ENCODE assay signal across 10 mouse cellular contexts in the genomic region with DNA sequence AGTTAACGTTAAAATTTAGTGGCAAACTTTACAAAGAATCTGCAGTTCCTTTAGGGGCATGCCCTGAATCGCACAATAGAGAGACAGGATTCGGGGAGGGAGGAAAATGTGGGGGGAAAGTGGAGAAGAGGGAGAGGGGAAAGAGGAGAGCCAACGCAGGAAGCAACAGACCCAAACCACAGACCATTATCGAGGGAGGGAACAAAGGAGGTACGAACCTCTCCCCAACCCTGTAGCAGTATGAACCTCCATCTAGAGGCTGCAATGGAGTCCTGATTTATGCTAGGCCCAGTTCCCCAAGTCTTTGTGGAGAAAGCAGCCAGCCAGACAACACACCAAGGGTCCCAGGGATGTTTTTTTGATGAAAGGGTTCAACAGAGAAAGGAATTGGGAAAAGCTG. TPM values are rescaled to one million over a fixed set of nuclear protein-coding genes. Genes with fewer than 3 reads are reported as not detected.
DNase-seq lines count a peak whose midpoint lies in the region; ATAC-seq and TF ChIP-seq lines count a peak whose summit lies in the region.
"Had no signal": no experiment of that assay in that cellular context is flagged by ENCODE, and none has a peak within 500 bp of the region (broad histone marks: within the 10 kb centered on the region; RNA-seq: fewer than 3 reads in every experiment).

No protein-coding gene starts in this region.

- no peak overlapping the region for H3K9ac ChIP-seq in heart, postnatal 0 days (replicated peaks; ENCODE audit: low read depth, low read length)
- peak overlapping the region; percentile 17; the same call in 1 of the 2 replicates for H3K9ac ChIP-seq in embryonic facial prominence, embryonic 12.5 days
- H3K9ac ChIP-seq in hindbrain, embryonic 16.5 days (ENCODE audit: low read depth, low read length), result peak overlapping the region; percentile 25; the same call in 1 of the 2 replicates
- H3K9ac ChIP-seq in midbrain, embryonic 16.5 days (ENCODE audit: low read depth, low read length), result no peak overlapping the region
- H3K9ac ChIP-seq: liver, embryonic 14.5 days had no signal

- intact Hi-C loops in left cerebral cortex, postnatal 4 days (cut with DNase I), result no loop called here

- DNase-seq in heart, postnatal 0 days (ENCODE audit: low spot score), result no peak
- DNase-seq in heart, adult 8-10 months (ENCODE audit: low spot score), result no peak
- no peak for DNase-seq in embryo, embryonic 11 days
- no peak for DNase-seq in left cerebral cortex, postnatal 4 days
- no peak for DNase-seq in frontal cortex, postnatal 25 days (ENCODE audit: low spot score in 2 of 2)

- H3K27ac ChIP-seq in heart, postnatal 0 days (ENCODE audit: low read depth), result no peak overlapping the region
- H3K27ac ChIP-seq in embryonic facial prominence, embryonic 12.5 days, result peak overlapping the region; percentile 82
- H3K27ac ChIP-seq in hindbrain, embryonic 16.5 days (ENCODE audit: low read depth, low read length), result peak overlapping the region; percentile 40; the same call in 1 of the 2 replicates
- H3K27ac ChIP-seq in midbrain, embryonic 16.5 days (ENCODE audit: low read length), result peak overlapping the region; percentile 12; the same call in 1 of the 2 replicates
- H3K27ac ChIP-seq: liver, embryonic 14.5 days had no signal

- no peak for TF ChIP-seq CTCF in heart, postnatal 0 days (IDR thresholded peaks at IDR 0.05; ENCODE audit: low read depth)

- no peak for ATAC-seq in heart, postnatal 0 days (ENCODE audit: insufficient read depth, low read depth)
- no peak for ATAC-seq in embryonic facial prominence, embryonic 12.5 days (ENCODE audit: insufficient number of reproducible peaks, insufficient read depth, low FRiP score, low TSS enrichment)
- ATAC-seq in hindbrain, embryonic 16.5 days, result no peak
- ATAC-seq in midbrain, embryonic 16.5 days, result peak; percentile 54; the same call in 1 of the 2 replicates

- H3K4me3 ChIP-seq in heart, postnatal 0 days (ENCODE audit: low read depth, low read length), result no peak overlapping the region; the same call in 1 of the 2 replicates
- peak overlapping the region; percentile 12; the same call in 1 of the 2 replicates for H3K4me3 ChIP-seq in embryonic facial prominence, embryonic 12.5 days
- H3K4me3 ChIP-seq in hindbrain, embryonic 16.5 days (ENCODE audit: low read length), result no peak overlapping the region; the same call in 1 of the 2 replicates
- H3K4me3 ChIP-seq in midbrain, embryonic 16.5 days (ENCODE audit: low read depth, low read length), result peak overlapping the region; percentile 17; the same call in 1 of the 2 replicates

- no peaks in the 10 kb centered on the region; the same call in 1 of the 2 replicates for H3K4me1 ChIP-seq in heart, postnatal 0 days (ENCODE audit: control insufficient read depth, insufficient read depth)
- H3K4me1 ChIP-seq in embryonic facial prominence, embryonic 12.5 days, result peaks cover 27% of the 10 kb centered on the region
- peaks cover 14% of the 10 kb centered on the region for H3K4me1 ChIP-seq in hindbrain, embryonic 16.5 days (ENCODE audit: control insufficient read depth, insufficient read depth, low read depth, low read length)
- peaks cover 13% of the 10 kb centered on the region for H3K4me1 ChIP-seq in midbrain, embryonic 16.5 days (ENCODE audit: control insufficient read depth, insufficient read depth, low read length)

- H3K9me3 ChIP-seq in heart, postnatal 0 days (replicated peaks; ENCODE audit: control insufficient read depth, low read length), result no peaks in the 10 kb centered on the region
- no peaks in the 10 kb centered on the region for H3K9me3 ChIP-seq in embryonic facial prominence, embryonic 12.5 days
- H3K9me3 ChIP-seq in hindbrain, embryonic 16.5 days (ENCODE audit: control insufficient read depth, low read length), result no peaks in the 10 kb centered on the region
- no peaks in the 10 kb centered on the region for H3K9me3 ChIP-seq in midbrain, embryonic 16.5 days (replicated peaks; ENCODE audit: control insufficient read depth, low read length, poor library complexity, severe bottlenecking)

- 25% methylated on average over 6 of the region's 6 CpGs for WGBS in heart, postnatal 0 days
- 14% methylated on average over 6 of the region's 6 CpGs for WGBS in embryonic facial prominence, embryonic 12.5 days
- WGBS in hindbrain, embryonic 16.5 days, result 10% methylated on average over 6 of the region's 6 CpGs
- WGBS in midbrain, embryonic 16.5 days, result 8% methylated on average over 6 of the region's 6 CpGs

- no peak for TF ChIP-seq EP300 in heart, postnatal 0 days (IDR thresholded peaks at IDR 0.05; ENCODE audit: low read depth)

- H3K27me3 ChIP-seq in heart, postnatal 0 days (ENCODE audit: control insufficient read depth, insufficient read depth, low read length), result peaks cover 53% of the 10 kb centered on the region
- H3K27me3 ChIP-seq in embryonic facial prominence, embryonic 12.5 days, result no peaks in the 10 kb centered on the region
- H3K27me3 ChIP-seq in hindbrain, embryonic 16.5 days (replicated peaks; ENCODE audit: control insufficient read depth, insufficient read depth, low read length), result no peaks in the 10 kb centered on the region
- no peaks in the 10 kb centered on the region for H3K27me3 ChIP-seq in midbrain, embryonic 16.5 days (ENCODE audit: control insufficient read depth, insufficient read depth, low read depth, low read length)

- peak overlapping the region; percentile 29 for H3K4me2 ChIP-seq in heart, postnatal 0 days (ENCODE audit: low read depth, low read length)
- peak overlapping the region; percentile 45 for H3K4me2 ChIP-seq in embryonic facial prominence, embryonic 12.5 days (replicated peaks)
- peak overlapping the region; percentile 59 for H3K4me2 ChIP-seq in hindbrain, embryonic 16.5 days (ENCODE audit: low read length)
- peak overlapping the region; percentile 50 for H3K4me2 ChIP-seq in midbrain, embryonic 16.5 days (ENCODE audit: low read length)

- no peaks in the 10 kb centered on the region for H3K36me3 ChIP-seq in heart, postnatal 0 days (replicated peaks; ENCODE audit: control insufficient read depth, insufficient read depth, low read length)
- no peaks in the 10 kb centered on the region for H3K36me3 ChIP-seq in embryonic facial prominence, embryonic 12.5 days
- H3K36me3 ChIP-seq in hindbrain, embryonic 16.5 days (ENCODE audit: control insufficient read depth, insufficient read depth, low read length), result no peaks in the 10 kb centered on the region
- no peaks in the 10 kb centered on the region for H3K36me3 ChIP-seq in midbrain, embryonic 16.5 days (ENCODE audit: control insufficient read depth, insufficient read depth, low read length)

RNA-seq across cellular contexts. Expression of a gene that starts 0.6 kb away (rescaled TPM):
- total RNA-seq in heart, postnatal 0 days (2014; rRNA removed; ENCODE audit: low replicate concordance), result not detected in 2 replicates
- polyA plus RNA-seq in heart, postnatal 0 days (2015; fragmentation: Nextera tagmentation; extraction: Ambion mirVana), result 0.14 TPM in 1 of 2 replicates, not detected in the other
- not detected for total RNA-seq in heart, adult 8-10 months (2022)
- 0.17 and 0.51 TPM in 2 replicates for polyA plus RNA-seq in embryonic facial prominence, embryonic 12.5 days (2016; fragmentation: Nextera tagmentation; extraction: Ambion mirVana)
- polyA plus RNA-seq in hindbrain, embryonic 16.5 days (2015; fragmentation: Nextera tagmentation; extraction: Ambion mirVana), result 0.98 and 1.3 TPM in 2 replicates
- polyA plus RNA-seq in midbrain, embryonic 16.5 days (2015; fragmentation: Nextera tagmentation; extraction: Ambion mirVana), result 0.62 and 0.85 TPM in 2 replicates
- under 1 TPM; 0.79 to 0.88 TPM for total RNA-seq in left cerebral cortex, postnatal 4 days (2021)
- total RNA-seq: adrenal gland, postnatal 4 days had no signal

RNA-seq across cellular contexts. Expression of a gene that starts 50.0 kb away (rescaled TPM):
- total RNA-seq in heart, postnatal 0 days (2014; rRNA removed; ENCODE audit: low replicate concordance), result 13.5 and 21.3 TPM in 2 replicates
- polyA plus RNA-seq in heart, postnatal 0 days (2015; fragmentation: Nextera tagmentation; extraction: Ambion mirVana), result 22.5 and 25.5 TPM in 2 replicates
- total RNA-seq in heart, adult 8-10 months (2022), result 10 to 100 TPM; 46.3 to 71.9 (median 54.9) TPM
- polyA plus RNA-seq in embryonic facial prominence, embryonic 12.5 days (2016; fragmentation: Nextera tagmentation; extraction: Ambion mirVana), result 42.7 and 45.3 TPM in 2 replicates
- 10.8 and 11.5 TPM in 2 replicates for polyA plus RNA-seq in hindbrain, embryonic 16.5 days (2015; fragmentation: Nextera tagmentation; extraction: Ambion mirVana)
- polyA plus RNA-seq in midbrain, embryonic 16.5 days (2015; fragmentation: Nextera tagmentation; extraction: Ambion mirVana), result 10.4 and 10.9 TPM in 2 replicates
- total RNA-seq in left cerebral cortex, postnatal 4 days (2021), result 1 to 10 TPM; 7.3 to 9.0 TPM

Comparison
In these comparisons a context has a peak if more than half of its experiments do, and no peak if none do; other contexts are left out.
1. H3K4me3 ChIP-seq: peak in embryonic facial prominence, embryonic 12.5 days (single experiment) and midbrain, embryonic 16.5 days (single experiment); none in heart, postnatal 0 days (single experiment) and hindbrain, embryonic 16.5 days (single experiment).
2. H3K9ac ChIP-seq: peak in embryonic facial prominence, embryonic 12.5 days (single experiment) and hindbrain, embryonic 16.5 days (single experiment); none in heart, postnatal 0 days (single experiment) and midbrain, embryonic 16.5 days (single experiment).
3. Peak in every context shown above with its lines, with median percentiles within 50 percentile points of each other: H3K4me2 ChIP-seq.